Mouse (Mus musculus) layer of hippocampus, postnatal 25 days (tissue): Measurements from ENCODE around the gene Myh14. TPM values are rescaled to one million over a fixed set of nuclear protein-coding genes. Genes with fewer than 3 reads are reported as not detected.

Experiments
- DNase-seq, 2 experiments: peaks; one replicate each; pipeline ENCODE4 v3.0.0; 2022; ENCODE audit warnings: mixed read lengths in 2 of 2, low spot score in 1 of 2; ENCODE audit errors: extremely low spot score in 1 of 2
- total RNA-seq, 2 experiments: library from RNA; stranded (reverse); gene quantifications; 2 replicates each; pipeline ENCODE4 v1.2.3; 2021

The Myh14 gene
- total RNA-seq, 2 experiments from 2014 or later: 25.0 to 31.0 TPM

DNA sequence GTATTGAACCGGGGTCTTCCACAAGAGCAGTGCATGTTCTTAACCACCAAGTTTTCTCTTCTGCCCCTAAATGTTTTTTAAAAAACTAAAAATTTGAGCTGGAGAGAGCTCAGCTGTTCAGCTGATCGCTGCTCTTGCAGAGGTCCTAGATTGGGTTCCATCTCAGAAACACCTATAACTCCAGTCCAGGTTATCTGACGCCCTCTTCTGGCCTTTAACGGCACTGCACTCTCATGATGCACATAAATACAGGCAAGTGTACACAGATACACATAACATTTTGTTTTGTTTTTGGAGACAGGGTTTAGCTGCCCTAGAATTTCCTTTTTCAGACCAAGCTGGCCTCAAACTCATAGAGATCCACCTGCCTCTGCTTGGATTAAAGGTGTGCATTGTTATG lies 3.9 kb upstream of the Myh14 start:
- no peak for DNase-seq

DNA sequence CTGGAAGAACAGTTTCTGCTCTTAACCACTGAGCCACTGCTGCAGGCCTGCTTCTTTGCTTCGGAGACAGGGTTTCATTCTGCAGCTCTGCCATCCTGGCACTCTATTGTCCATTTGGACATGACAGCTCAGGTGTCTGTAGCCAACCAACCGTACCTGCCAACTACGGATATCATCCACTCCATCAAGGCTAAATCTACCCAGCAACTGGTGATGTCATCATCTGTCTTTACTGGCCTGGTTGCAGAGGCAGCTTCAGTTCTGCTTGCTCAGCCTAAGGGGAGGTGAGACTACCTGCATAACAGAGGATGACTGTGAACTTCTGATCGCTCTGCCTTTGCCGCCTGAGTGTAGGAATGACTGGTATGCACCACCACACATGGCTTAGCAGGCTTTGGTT lies 1.6 kb upstream of the Myh14 start:
- DNase-seq: no peak

DNA sequence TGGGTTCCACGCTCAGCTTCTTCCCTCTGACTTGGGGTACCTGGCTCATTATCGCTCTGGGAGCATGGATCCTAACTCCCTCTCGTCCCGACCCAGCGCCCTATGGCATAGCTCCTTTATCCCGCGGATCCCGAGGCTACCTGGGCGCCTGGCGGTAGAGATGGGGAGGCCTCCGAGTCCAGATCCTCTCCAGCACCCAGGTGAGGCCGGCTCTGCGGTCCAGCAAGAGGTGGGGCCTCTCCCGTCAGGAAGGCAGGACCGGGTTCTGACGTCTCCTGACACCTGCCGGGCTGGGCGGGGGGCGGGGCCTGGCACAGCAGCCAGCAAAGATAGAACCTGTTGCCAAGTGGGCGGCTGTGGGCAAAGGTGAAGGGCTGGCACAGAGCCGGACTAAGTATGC lies 1.5 kb downstream of the Myh14 start:
- no peak for DNase-seq

DNA sequence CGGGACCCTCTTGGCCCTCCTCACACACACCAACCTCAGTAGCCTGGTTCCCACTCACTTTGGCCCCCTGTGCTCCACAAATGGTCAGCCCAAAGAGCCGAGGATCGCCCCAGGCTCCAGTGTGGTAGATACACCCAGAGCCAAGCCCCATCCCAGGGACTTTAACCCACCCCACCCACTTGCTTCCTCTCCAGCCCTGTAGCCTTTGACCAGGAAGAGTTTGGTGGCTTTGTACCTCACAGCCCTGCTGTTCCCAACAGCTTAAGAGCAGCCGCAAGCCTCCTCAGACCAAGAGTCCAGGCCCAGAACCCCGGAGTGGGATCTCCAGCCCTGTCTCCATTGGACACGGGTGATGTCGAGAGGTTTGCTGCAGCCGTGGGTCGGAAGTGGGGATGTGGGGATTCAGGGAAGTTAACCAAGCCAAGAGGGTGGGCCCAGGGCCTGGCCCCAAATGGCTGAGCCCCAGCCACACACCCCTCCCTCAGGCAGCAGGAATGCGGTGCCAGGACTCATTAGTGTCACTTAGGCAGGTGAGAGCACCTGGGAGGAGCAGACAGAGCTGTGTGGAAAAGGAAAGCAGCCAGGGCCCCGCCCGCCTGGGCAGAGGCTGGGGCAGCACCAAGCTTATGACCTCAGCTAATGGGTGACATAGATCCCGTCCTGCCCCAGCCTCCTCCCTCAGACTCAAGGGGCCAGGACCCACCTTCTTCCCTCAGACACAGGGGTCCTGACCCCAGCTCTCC lies 2.5 kb downstream of the Myh14 start:
- DNase-seq: no peak

DNA sequence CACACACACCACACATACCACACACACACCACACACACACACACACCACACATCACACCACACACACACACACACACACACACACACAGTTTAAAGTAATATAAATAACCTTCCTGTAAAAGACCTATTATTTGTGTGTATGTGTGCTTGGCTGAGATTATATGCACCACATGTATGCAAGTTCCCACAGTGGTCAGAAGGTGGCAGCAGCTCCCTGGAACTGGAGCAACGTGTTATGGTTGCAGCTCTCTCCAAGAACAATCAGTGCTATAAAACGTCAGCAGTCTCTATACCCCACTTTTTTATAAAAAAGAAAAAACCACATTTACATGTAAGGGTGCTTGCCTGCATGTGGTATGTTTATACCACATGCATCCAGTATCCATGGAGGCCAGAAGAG lies 4.2 kb downstream of the Myh14 start:
- no peak for DNase-seq

DNA sequence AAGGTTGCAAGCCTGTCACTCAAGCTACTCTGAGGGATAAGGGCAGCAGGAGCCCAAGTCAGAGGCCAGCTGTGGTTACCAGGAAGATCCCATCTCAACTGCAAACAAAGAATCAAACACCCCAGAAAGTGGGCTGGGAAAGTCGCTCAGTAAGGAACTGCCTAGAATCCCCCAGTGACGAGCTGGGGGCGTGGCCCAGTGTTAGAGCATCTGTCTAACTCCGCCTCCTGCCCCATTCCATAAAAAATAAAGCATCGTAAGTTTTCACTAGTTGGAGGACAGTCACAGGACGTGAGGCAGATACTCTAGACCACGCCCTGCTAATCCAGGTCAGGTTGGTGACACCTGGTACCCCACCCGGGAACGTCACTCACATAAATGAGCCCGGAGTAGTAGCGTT lies 5.9 kb downstream of the Myh14 start:
- DNase-seq: no peak

DNA sequence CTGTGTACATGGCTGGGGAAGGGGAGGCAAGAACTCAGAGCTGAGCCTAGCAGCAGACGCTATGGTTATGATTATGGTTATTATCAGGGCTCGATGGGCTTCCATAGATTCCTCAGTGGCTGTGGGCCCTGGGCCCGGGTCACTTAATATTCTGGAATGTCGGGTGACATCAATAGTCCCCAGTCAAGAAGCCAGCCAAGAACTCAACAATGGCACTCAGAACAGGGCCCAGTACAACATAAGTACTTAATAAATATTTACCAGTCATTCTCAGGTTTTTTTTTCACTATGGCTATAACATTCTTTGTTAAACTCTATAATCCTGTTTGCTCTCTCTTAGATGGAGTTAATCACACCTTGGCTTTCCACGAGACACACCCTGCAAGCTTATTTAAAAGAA lies 7.1 kb downstream of the Myh14 start:
- no peak for DNase-seq

DNA sequence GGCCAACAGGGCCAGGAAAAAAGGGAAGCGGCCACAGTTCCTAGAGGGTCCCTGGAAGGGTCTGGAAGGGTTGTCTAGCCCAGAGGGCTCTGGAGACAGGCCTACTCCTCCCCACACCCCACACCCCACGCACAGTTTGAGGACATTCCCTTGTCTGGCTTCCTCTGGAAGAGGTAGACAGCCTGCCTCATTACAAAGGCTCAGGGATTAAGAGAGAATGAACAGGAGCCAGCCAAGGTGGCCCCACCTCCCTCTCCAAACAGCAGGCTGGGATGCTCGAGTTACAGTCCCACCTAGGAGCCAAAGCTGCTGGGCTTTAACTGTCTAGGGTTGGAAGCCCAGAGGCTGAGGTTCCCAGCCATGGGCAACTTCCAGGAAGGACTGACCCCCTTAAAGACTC lies 8.1 kb downstream of the Myh14 start:
- DNase-seq: no peak

DNA sequence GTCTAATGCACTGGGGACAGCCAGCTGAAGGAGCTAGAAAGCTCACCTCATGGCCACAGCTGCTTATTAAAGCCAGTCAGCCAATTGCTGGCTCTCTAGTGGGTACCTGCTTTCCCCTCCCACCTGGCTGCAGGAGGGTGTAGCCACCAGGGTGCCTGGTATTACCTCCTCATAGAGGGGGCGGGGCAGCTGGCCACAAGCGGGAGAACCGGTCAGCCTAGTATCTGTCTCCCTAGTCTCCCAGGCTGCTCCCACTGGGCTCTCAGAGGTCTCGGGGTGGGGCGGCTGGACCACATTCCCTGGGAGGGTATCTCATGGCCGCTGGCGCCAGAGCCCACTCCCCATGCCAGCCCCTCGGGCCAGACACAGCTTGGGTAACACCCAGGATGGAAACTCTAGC lies 8.5 kb downstream of the Myh14 start:
- DNase-seq: no peak

DNA sequence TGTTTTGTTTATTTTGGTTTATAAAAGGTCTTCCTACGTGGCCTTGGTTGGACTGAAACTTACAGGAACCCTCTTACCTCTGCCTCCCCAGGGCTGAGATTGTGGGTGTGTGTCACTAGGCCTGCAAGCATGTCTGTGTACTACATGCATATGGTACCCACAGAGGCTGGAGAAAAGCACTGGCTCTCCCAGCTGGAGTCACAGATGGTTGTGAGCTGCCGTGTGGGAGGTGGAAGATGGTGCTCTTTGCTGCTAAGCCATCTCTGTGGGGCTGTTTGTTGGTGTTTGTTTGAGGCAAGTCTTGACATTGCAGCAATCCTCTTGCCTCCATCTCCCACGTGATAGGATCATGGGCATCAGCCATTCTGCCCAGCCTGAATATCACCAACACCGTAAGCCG lies 9.4 kb downstream of the Myh14 start:
- peak; percentile 64 to 75 for DNase-seq

DNA sequence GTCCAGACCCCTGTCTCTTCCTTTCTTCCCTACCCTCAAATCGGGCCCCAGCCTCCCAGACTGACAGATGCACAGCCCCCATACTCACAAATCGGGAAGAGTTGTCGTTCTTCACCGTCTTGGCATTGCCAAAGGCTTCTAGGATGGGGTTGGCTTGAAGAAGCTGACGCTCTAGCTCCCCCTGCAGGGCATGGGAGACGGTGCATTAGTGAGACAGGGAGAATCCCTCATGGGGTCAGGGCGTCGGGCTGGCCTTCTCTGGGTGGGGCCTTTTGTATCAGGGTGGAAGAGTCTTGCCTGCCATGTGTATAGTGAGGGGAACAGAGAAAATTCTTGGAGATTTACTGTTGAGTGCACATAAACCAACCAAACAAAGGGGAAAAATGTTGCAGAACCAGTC lies 15.1 kb downstream of the Myh14 start:
- peak in 1 of 2 experiments; percentile 62 for DNase-seq

DNA sequence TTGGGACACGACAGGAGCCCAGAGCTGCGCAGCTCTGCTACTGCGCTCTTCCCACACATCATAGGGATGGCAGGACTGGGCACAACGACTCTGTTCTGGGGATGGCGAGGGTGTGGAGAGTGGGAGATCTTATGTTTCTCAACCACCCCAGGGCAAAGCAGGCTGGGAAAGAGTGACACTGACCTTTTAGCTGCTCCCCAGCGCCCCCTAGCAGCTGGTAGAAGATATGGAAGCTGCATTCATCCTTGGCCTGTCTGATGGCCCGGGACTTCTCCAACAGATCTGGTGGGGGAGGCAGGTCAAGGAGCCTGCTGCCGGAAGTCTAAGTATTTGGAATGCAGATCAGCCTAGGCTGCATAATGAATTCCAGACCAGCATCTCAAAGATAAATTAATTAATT lies 16.9 kb downstream of the Myh14 start:
- no peak for DNase-seq

DNA sequence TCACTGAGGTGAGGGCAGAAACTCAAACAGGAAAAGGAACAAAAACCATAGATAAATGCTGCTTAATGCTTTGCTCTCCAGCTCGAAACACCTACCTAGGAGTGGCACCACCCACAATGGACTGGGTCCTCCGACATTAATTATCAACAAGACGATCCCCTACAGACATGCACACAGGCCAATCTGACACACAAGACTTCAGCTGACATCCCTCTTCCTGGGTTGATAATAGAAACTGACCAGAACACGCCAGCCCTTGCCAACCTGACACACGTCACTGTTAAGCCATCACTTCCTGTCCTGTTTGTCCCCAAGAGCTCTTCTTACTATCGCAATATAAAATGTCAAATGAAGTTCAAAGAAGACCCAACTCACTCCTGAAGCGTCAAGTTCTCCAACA lies 19.2 kb downstream of the Myh14 start:
- no peak for DNase-seq

DNA sequence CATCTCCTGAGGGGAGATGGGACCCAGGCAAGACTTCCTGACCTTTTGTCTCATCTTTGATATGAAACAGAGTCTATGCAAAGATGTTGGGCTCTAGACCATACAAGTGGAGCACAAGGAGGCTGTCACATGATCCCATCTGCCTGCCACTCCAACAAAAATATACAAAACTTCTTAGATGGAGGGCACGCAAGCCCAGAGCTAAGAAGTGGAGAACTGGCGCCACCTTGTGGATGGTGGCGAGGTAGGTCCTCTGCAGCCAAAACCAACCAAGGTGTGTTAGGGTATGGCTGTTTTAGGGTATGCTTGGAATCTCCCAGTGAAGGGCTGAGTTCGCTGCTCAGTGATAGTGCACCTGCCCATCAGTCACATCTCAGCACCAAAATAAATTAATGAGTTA lies 20.7 kb downstream of the Myh14 start:
- DNase-seq: peak; percentile 55 to 80

DNA sequence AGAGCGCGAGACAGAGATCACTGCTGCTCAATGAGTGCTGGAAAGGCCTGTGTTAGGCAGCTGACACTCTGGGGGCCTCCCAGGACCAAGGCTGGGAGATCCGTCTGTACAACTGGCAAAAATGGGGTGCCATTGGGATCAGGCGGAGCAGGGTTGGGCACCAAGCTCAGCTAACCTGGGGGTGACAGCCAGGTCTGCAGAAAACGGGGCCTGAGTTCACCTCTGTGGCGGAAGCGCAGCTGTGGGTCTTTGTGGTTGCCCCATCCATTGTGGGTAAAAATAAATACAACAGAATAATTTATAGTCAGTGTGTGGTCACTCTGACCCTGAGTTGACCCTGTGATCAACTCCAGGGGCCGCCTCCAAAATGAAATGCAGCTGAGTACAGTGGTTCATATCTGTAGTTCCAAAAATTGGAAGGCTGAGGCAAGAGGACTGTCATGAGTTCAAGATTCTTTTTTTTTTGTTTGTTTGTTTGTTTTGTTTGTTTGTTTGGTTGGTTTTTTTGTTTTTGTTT lies 21.5 kb downstream of the Myh14 start:
- DNase-seq: no peak

DNA sequence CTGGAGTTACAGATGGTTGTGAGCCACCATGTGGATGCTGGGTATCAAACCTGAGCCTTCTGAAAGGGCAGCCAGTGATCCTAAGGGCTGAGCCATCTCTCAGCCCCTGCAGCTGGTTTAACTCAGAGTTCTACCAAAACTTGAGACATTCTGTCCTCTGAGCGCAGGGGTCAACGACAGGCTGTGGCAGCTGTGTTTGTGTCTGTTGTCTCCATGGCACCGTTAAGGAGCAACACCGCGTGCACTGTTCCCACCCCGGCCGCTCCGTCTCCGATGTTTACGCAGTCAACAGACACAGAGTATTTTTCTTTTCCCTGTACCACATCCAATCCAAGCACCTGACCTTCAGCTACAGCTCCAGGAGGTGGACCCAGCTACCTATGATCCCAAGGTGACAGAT lies 22.9 kb downstream of the Myh14 start:
- DNase-seq: no peak

DNA sequence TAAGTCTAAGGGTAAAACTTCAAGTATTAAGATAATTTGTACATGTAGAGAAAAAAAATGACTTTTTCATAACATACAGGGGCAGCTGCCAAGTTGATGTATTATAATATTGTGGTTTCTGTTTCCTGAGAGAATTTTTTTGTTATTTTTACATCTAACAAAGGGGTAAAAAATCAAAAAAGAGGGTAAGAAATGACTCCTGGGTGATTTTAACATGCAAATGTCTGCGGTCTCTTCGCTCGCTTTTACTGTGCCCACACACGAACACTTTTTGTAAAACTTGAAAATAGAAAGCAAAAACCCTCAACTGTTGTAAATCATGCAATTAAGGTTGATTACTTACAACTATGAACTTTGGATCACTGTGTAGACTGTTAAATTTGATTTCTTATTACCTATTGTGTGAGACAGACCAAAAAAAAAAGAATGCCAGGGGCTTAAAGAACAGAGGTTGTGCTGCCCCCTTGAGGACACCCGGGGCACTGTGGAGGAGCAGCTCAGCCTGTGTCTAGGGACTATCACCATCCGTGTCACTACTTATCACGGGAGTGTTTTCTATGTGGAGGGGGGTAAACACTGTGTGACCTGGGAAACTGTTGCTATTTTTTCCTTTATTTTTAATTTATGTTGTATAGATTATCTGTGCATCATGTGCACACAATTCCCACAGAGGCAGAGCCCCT lies 23.5 kb downstream of the Myh14 start:
- DNase-seq: peak; percentile 67 to 90

DNA sequence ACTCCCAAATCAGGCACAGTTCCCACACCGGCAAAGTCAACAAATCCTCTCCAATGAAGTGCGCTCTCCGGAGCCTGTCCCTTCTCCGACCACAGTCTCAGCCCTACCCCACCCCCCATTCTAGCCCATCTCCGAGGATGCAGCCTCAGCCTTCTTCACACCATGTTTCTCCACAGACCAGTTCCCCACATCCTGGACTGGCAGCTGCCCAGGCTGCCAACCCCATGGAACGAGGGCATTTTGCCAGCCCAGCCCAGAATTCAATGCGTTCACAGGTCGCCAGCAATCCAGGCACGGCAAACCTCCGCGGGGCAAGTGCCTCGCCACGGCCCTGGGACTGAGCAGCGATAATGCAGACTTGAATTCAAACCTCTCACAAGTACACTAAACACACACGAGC lies 24.7 kb downstream of the Myh14 start:
- peak in 1 of 2 experiments; percentile 24 for DNase-seq

DNA sequence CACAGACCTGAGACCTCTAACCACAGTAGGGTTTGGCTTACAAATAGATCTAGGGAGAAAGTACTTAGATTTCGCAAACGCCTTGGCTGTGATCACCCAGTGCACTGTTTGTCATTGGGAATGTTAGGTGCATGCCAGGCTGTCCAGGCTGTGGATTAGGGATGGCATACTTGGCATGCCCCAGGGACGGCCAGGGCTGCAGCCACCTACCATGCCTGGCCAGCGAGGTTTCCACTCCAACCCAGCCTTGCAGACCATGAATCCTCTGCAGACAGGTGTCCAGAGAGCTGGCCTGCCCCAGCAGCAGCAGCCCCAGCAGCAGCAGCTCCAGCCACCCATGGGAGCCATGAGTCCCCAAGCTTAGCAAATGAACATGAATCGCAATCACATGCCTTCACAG lies 25.4 kb downstream of the Myh14 start:
- DNase-seq: no peak

DNA sequence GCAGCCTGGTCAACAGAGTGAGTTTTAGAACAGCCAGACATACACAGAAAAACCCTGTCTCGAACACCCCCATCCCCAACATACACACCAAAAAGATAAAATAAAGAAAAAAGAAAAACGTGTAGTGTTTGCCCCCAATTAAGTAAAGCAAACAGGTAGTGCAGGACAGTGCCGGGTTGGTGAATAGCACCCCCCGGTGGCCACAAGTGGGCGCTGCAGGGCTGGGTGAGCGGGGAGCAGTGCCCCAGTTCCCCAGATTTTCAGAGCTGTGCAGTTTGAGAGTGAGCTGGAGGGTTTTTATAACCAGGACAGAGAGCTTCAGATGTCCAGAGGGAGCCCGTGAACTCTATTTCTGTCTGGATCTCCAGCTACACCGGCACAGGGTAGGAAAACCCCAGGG lies 28.8 kb downstream of the Myh14 start:
- DNase-seq: peak in 1 of 2 experiments; percentile 75

DNA sequence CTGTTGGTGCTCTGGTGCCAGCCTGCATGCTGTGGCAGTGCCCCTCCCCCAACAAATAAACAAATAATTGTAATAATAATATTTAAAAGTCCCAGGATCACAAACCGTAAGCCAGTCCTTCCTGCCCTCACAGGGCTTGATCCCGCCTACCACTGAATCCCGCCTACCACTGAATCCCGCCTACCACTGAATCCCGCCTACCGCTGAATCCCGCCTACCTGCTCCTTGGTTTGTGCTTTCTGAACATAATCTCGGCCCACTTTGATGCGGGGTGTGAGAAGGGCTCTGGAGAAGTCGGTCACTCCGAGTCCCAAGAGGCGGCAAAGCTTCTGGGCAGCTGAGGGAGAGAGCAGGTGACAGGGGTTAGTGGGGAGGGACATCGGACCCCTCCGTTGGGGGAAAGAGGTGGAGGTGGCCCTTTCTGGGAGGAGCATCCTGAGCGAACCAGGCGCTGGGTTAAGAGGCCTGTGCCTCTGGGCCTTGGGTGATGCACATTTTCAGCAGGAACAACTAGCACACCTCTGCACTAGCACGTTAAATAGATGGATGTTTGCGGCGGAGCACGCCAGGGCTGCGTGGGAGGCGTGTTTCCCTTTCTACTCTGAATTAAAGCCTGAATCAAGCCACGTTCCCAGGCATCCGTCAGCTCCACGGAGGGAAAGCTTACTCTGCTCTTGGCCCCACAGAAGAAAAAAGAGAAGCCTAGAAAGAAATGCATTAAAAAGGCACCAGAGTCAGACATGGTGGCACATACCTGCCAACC lies 29.6 kb downstream of the Myh14 start:
- peak in 1 of 2 experiments; percentile 30 for DNase-seq
